12 mouse cellular contexts compared by ENCODE assay signal in the genomic region with DNA sequence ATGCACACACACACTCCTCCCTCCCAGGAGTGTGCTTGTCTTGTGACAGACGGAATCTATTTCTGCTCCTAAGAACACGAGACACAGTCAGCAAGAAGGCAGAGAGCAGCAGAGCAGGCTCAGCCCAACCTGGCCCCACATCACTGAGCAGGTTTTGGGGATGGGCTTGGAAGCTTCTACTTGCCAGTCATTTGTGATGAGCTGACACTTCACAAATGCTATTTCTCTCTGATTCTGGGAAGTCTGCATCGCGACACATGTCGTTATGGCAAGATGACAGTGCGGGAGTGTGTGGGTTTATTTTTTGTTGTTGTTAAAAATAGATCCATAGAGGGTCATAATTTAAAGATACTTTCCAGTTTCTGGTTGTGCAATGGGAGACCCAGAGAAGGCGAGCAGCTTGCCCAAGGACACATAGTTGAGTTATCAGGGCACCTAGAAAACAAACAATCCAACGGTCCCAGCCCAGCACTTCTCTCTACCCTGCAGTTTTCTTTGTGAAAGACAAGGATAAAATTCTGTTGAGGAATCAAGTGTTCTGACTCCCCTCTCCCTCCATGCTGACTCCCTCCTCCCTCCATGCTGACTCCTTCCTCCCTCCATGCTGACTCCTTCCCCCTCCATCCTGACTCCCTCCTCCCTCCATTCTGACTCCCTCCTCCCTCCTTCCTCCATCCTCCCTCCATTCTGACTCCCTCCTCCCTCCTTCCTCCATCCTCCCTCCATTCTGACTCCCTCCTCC. TPM values are rescaled to one million over a fixed set of nuclear protein-coding genes. Genes with fewer than 3 reads are reported as not detected.
DNase-seq lines count a peak whose midpoint lies in the region; ATAC-seq and TF ChIP-seq lines count a peak whose summit lies in the region.
"Had no signal": no experiment of that assay in that cellular context is flagged by ENCODE, and none has a peak within 500 bp of the region (broad histone marks: within the 10 kb centered on the region; RNA-seq: fewer than 3 reads in every experiment).

No protein-coding gene starts in this region.

- no peak overlapping the region for H3K4me3 ChIP-seq in midbrain, embryonic 14.5 days (replicated peaks; ENCODE audit: low read depth, low read length)
- no peak overlapping the region for H3K4me3 ChIP-seq in midbrain, embryonic 13.5 days (replicated peaks)
- no peak overlapping the region for H3K4me3 ChIP-seq in liver, postnatal 0 days (ENCODE audit: low read depth, low read length)
- H3K4me3 ChIP-seq in cerebellum, adult 2 months (replicated peaks; ENCODE audit: insufficient read depth, low read depth, low read length): no peak overlapping the region
- H3K4me3 ChIP-seq: erythroblast, embryonic 14.5 days had no signal

- 74% methylated on average over 8 of the region's 8 CpGs for whole genome bisulfite sequencing in midbrain, embryonic 14.5 days
- WGBS in midbrain, embryonic 13.5 days: 82% methylated on average over 8 of the region's 8 CpGs
- WGBS in liver, postnatal 0 days (ENCODE audit: insufficient replicate concordance): 61% methylated on average over 8 of the region's 8 CpGs
- WGBS in cerebellum, adult 2 months: 30% methylated on average over 8 of the region's 8 CpGs

- no peak for TF ChIP-seq CTCF in liver, postnatal 0 days (IDR thresholded peaks at IDR 0.05; ENCODE audit: low read depth)
- no peak for TF ChIP-seq CTCF in cerebellum, adult 2 months (IDR thresholded peaks at IDR 0.05; ENCODE audit: borderline replicate concordance, insufficient read depth, low read depth, low read length)

- no peak for TF ChIP-seq POLR2A in cerebellum, adult 2 months (IDR thresholded peaks at IDR 0.05; ENCODE audit: borderline replicate concordance, insufficient read depth, low read length)

- ATAC-seq in midbrain, embryonic 14.5 days (ENCODE audit: low FRiP score, low TSS enrichment): peak; percentile 46; the same call in 1 of the 2 replicates
- ATAC-seq in midbrain, embryonic 13.5 days: no peak
- ATAC-seq in liver, postnatal 0 days: no peak

- TF ChIP-seq EP300 in liver, postnatal 0 days (IDR thresholded peaks at IDR 0.05; ENCODE audit: low read depth): no peak

- 0 out of 2 replicates have a peak, but pooled peaks cover 3% of the 10 kb centered on the region for H3K4me1 ChIP-seq in midbrain, embryonic 14.5 days (ENCODE audit: control insufficient read depth, insufficient read depth, low read length)
- peaks cover 6% of the 10 kb centered on the region for H3K4me1 ChIP-seq in midbrain, embryonic 13.5 days (replicated peaks)
- no peaks in the 10 kb centered on the region for H3K4me1 ChIP-seq in liver, postnatal 0 days (ENCODE audit: insufficient read depth)
- peaks cover 3% of the 10 kb centered on the region for H3K4me1 ChIP-seq in cerebellum, adult 2 months (ENCODE audit: control insufficient read depth, insufficient read depth, low read length)

- no peak overlapping the region for H3K4me2 ChIP-seq in midbrain, embryonic 14.5 days (ENCODE audit: low read length)
- no peak overlapping the region for H3K4me2 ChIP-seq in midbrain, embryonic 13.5 days (replicated peaks)
- no peak overlapping the region for H3K4me2 ChIP-seq in liver, postnatal 0 days (ENCODE audit: low read depth, low read length)
- H3K4me2 ChIP-seq: liver, embryonic 11.5 days had no signal

- no peak overlapping the region for H3K9ac ChIP-seq in midbrain, embryonic 14.5 days (replicated peaks; ENCODE audit: low read length)
- no peak overlapping the region for H3K9ac ChIP-seq in midbrain, embryonic 13.5 days (replicated peaks)
- H3K9ac ChIP-seq in liver, postnatal 0 days (replicated peaks): no peak overlapping the region

- H3K27me3 ChIP-seq in midbrain, embryonic 14.5 days (ENCODE audit: control insufficient read depth, insufficient read depth, low read length): no peaks in the 10 kb centered on the region
- no peaks in the 10 kb centered on the region for H3K27me3 ChIP-seq in midbrain, embryonic 13.5 days
- no peaks in the 10 kb centered on the region for H3K27me3 ChIP-seq in liver, postnatal 0 days (ENCODE audit: insufficient read depth, low read length)
- H3K27me3 ChIP-seq in cerebellum, adult 2 months (ENCODE audit: control insufficient read depth, insufficient read depth, low read length): no peaks in the 10 kb centered on the region

- H3K27ac ChIP-seq in midbrain, embryonic 14.5 days (replicated peaks; ENCODE audit: low read depth, low read length): no peak overlapping the region
- no peak overlapping the region for H3K27ac ChIP-seq in midbrain, embryonic 13.5 days
- H3K27ac ChIP-seq in liver, postnatal 0 days (ENCODE audit: low read depth): no peak overlapping the region
- H3K27ac ChIP-seq in cerebellum, adult 2 months (ENCODE audit: insufficient read depth, low read length): no peak overlapping the region

- peak; percentile 55 for DNase-seq in heart, adult 11 months
- DNase-seq in heart, adult 9 months (ENCODE audit: low spot score in 2 of 2): no peak
- DNase-seq in midbrain, embryonic 14.5 days: no peak
- peak; percentile 56 to 59 for DNase-seq in layer of hippocampus, postnatal 10 days (ENCODE audit: low spot score in 2 of 2)
- peak; percentile 50 for DNase-seq in right cerebral cortex, postnatal 4 days
- DNase-seq in liver, postnatal 0 days: no peak
- no peak for DNase-seq in cerebellum, adult 2 months
- DNase-seq: adrenal gland, postnatal 14 days; kidney, adult 9 months had no signal

- H3K36me3 ChIP-seq in midbrain, embryonic 14.5 days (ENCODE audit: control insufficient read depth, insufficient read depth, low read length): no peaks in the 10 kb centered on the region
- no peaks in the 10 kb centered on the region for H3K36me3 ChIP-seq in midbrain, embryonic 13.5 days
- no peaks in the 10 kb centered on the region for H3K36me3 ChIP-seq in liver, postnatal 0 days (replicated peaks; ENCODE audit: insufficient read depth, low read length)

- no peaks in the 10 kb centered on the region for H3K9me3 ChIP-seq in midbrain, embryonic 14.5 days (ENCODE audit: control insufficient read depth, low read length)
- no peaks in the 10 kb centered on the region for H3K9me3 ChIP-seq in midbrain, embryonic 13.5 days
- no peaks in the 10 kb centered on the region for H3K9me3 ChIP-seq in liver, postnatal 0 days (ENCODE audit: low read length)

RNA-seq across cellular contexts. Expression of a gene that starts 41.0 kb away (rescaled TPM):
- 48.6 and 57.0 TPM in 2 replicates for polyA plus RNA-seq in midbrain, embryonic 14.5 days (2014; fragmentation: Nextera tagmentation; extraction: Ambion mirVana)
- 27.9 and 28.5 TPM in 2 replicates for polyA plus RNA-seq in midbrain, embryonic 13.5 days (2015; fragmentation: Nextera tagmentation; extraction: Ambion mirVana)
- 100 to 1,000 TPM; 253 to 256 TPM for total RNA-seq in layer of hippocampus, postnatal 10 days (2021)
- 2.7 and 3.2 TPM in 2 replicates for polyA plus RNA-seq in liver, postnatal 0 days (2015; fragmentation: Nextera tagmentation; extraction: Ambion mirVana)
- polyA plus RNA-seq in cerebellum, adult 2 months (2012; rRNA removed): 19.6 and 21.7 TPM in 2 replicates

Comparison
In these comparisons a context has a peak if more than half of its experiments do, and no peak if none do; other contexts are left out.
1. DNase-seq: peak in heart, adult 11 months (single experiment), layer of hippocampus, postnatal 10 days (2 of 2) and right cerebral cortex, postnatal 4 days (single experiment); none in heart, adult 9 months (0 of 2), midbrain, embryonic 14.5 days (single experiment), liver, postnatal 0 days (single experiment) and cerebellum, adult 2 months (0 of 2).